Mouse (Mus musculus): ENCODE data around the gene Paxx.

The Paxx gene

GRCm38 (mm10) chr2:25460551-25461309, at the start of gene Paxx:
Gene Paxx, minus strand, starts transcription at chr2:25461094.
- DNase-seq = peak; percentile 96 to 97

- DNase-seq = no peak
These were observed 49.0 kb upstream of the Paxx start for GRCm38 (mm10) chr2:25509912-25510311.

GRCm38 (mm10) chr2:25506964-25507363, 46.1 kb upstream of the Paxx start:
- DNase-seq = peak in 1 of 2 experiments; percentile 25

GRCm38 (mm10) chr2:25505860-25506259, 45.0 kb upstream of the Paxx start:
- DNase-seq = no peak

- no peak for DNase-seq
These were observed 44.1 kb upstream of the Paxx start for GRCm38 (mm10) chr2:25505000-25505399.

GRCm38 (mm10) chr2:25504538-25504937, 43.6 kb upstream of the Paxx start:
- DNase-seq = no peak

- no peak for DNase-seq
These were observed 41.8 kb upstream of the Paxx start for GRCm38 (mm10) chr2:25502726-25503125.

- no peak for DNase-seq
These were observed 40.9 kb upstream of the Paxx start, which contains the start of gene C8g for GRCm38 (mm10) chr2:25501593-25502486. Gene C8g, minus strand, starts transcription at chr2:25501719.

- peak; percentile 83 for DNase-seq
These were observed 39.9 kb upstream of the Paxx start, which contains the start of gene Fbxw5 for GRCm38 (mm10) chr2:25500576-25501405. Gene Fbxw5, plus strand, starts transcription at chr2:25500750.

GRCm38 (mm10) chr2:25500071-25500575, 39.2 kb upstream of the Paxx start:
- DNase-seq = peak in 1 of 2 experiments; percentile 42

- no peak for DNase-seq
These were observed 38.0 kb upstream of the Paxx start for GRCm38 (mm10) chr2:25498622-25499478.

- DNase-seq = no peak
These were observed 37.1 kb upstream of the Paxx start for GRCm38 (mm10) chr2:25497846-25498575.

- DNase-seq = peak; percentile 32 to 43
These were observed 35.6 kb upstream of the Paxx start for GRCm38 (mm10) chr2:25496462-25496861.

- DNase-seq = no peak
These were observed 32.6 kb upstream of the Paxx start, which contains the start of gene Lcn12 for GRCm38 (mm10) chr2:25493476-25493961. Gene Lcn12, minus strand, starts transcription at chr2:25493911.

GRCm38 (mm10) chr2:25492988-25493387, 32.1 kb upstream of the Paxx start:
- no peak for DNase-seq

- no peak for DNase-seq
These were observed 27.8 kb upstream of the Paxx start for GRCm38 (mm10) chr2:25488671-25489068.

- DNase-seq = no peak
These were observed 27.2 kb upstream of the Paxx start for GRCm38 (mm10) chr2:25487965-25488670.

- DNase-seq = peak; percentile 68 to 72
These were observed 24.2 kb upstream of the Paxx start for GRCm38 (mm10) chr2:25484901-25485647.

GRCm38 (mm10) chr2:25482969-25483368, 22.1 kb upstream of the Paxx start:
- DNase-seq = peak in 1 of 2 experiments; percentile 56
